Mouse (Mus musculus): ENCODE data around the gene Nol7. TPM values are rescaled to one million over a fixed set of nuclear protein-coding genes. Genes with fewer than 3 reads are reported as not detected.

Gene Nol7
- total RNA-seq (2014; rRNA removed) (40.8 and 62.4 TPM in 2 replicates), polyA plus RNA-seq (2015; fragmentation: Nextera tagmentation; extraction: Ambion mirVana) (195 and 198 TPM in 2 replicates)

DNA sequence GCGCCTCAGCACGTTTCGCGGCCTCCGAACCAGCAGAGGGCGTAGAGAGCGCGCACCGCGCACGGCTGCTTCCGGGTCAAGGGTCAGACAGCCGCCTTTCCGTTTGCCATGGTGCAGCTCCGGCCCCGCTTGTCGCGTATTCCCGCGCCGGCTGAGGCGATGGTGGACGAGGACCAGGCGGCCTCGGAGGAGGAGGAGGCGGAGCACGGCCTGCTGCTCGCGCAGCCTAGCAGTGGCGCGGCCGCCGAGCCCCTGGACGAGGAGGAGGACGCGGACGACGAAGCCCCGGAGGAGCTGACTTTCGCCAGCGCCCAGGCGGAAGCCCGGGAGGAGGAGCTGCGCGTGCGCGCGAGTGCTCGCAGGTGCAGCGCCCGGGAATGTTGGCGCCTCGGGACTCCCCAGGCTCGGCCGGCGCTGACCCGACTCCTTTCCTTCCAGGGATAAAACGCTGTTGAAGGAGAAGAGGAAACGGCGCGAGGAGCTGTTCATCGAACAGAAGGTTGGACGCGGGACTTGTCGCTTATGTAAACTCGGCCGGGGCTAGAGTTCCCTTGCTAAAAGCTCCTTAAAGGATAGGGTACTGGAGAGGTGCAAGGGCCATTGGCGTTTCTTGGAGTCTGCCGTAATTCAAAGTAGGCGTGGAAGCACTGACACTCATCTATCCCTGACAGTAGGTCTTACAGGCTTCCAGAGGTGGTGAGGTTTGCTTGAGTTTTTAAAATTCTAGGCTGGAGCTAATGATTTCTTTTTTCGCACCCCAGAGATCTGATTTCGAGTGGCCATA is at the start of gene Nol7:
Gene Nol7 (plus strand): TSS at position 94 of the 784 bp plus-strand sequence.
- no peaks in the 10 kb centered on the region for H3K4me1 ChIP-seq (ENCODE audit: insufficient read depth, low read length)
- 2% methylated on average over 57 of the region's 72 CpGs for WGBS
- peak within 1 kb of the TSS; percentile 93 for H3K9ac ChIP-seq (replicated peaks; ENCODE audit: low read length, poor library complexity, severe bottlenecking)
- no peaks in the 10 kb centered on the region for H3K27me3 ChIP-seq (ENCODE audit: insufficient read depth, low read length)
- H3K4me3 ChIP-seq (ENCODE audit: low read depth, low read length) = peak within 1 kb of the TSS; percentile 87
- DNase-seq (ENCODE audit: low spot score) = peak; percentile 95
- H3K9me3 ChIP-seq (ENCODE audit: low read length) = no peaks in the 10 kb centered on the region
- TF ChIP-seq CTCF (IDR thresholded peaks at IDR 0.05) = peak; percentile 91
- H3K36me3 ChIP-seq (ENCODE audit: insufficient read depth, low read length) = peaks cover 17% of the 10 kb centered on the region; the same call in 1 of the 2 replicates
- peak within 1 kb of the TSS; percentile 72 for H3K4me2 ChIP-seq (ENCODE audit: low read depth, low read length, poor library complexity, severe bottlenecking)
- ATAC-seq (ENCODE audit: low FRiP score) = peak; percentile 94
- peak within 1 kb of the TSS; percentile 97 for H3K27ac ChIP-seq (ENCODE audit: low read depth, low read length)

DNA sequence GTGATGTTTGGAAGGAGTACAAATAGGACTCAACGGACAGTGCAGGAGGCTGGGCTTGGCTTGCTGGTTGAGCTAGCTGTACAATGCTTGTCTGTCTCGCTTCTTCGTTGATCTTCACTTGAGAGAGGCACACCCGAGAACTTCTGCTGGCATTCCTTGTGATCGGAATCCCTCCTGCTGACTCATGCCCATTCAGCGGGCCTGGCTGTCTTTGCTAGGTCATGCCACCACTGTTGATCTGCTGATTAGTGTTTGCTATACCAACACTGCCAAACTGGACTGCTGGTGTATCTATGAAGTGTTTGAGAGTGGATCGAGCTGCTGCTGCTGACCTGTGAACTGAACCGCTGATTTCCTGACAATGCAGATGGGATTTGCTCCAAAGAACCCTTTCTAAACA is 48.8 kb upstream of the Nol7 start:
- DNase-seq (ENCODE audit: low spot score) (no peak), ATAC-seq (ENCODE audit: low FRiP score) (no peak)
- Histone ChIP-seq H3K9me3 (ENCODE audit: low read length) (no peaks in the 10 kb centered on the region), H3K27me3 (ENCODE audit: insufficient read depth, low read length) (no peaks in the 10 kb centered on the region), H3K4me3 (ENCODE audit: low read depth, low read length) (no peak overlapping the region), H3K4me1 (ENCODE audit: insufficient read depth, low read length) (no peaks in the 10 kb centered on the region), H3K9ac (replicated peaks; ENCODE audit: low read length, poor library complexity, severe bottlenecking) (no peak overlapping the region), H3K4me2 (ENCODE audit: low read depth, low read length, poor library complexity, severe bottlenecking) (no peak overlapping the region), H3K27ac (ENCODE audit: low read depth, low read length) (no peak overlapping the region), H3K36me3 (ENCODE audit: insufficient read depth, low read length) (no peaks in the 10 kb centered on the region)
- WGBS = 76% methylated on average over 8 of the region's 8 CpGs
- no peak for TF ChIP-seq CTCF (IDR thresholded peaks at IDR 0.05)

DNA sequence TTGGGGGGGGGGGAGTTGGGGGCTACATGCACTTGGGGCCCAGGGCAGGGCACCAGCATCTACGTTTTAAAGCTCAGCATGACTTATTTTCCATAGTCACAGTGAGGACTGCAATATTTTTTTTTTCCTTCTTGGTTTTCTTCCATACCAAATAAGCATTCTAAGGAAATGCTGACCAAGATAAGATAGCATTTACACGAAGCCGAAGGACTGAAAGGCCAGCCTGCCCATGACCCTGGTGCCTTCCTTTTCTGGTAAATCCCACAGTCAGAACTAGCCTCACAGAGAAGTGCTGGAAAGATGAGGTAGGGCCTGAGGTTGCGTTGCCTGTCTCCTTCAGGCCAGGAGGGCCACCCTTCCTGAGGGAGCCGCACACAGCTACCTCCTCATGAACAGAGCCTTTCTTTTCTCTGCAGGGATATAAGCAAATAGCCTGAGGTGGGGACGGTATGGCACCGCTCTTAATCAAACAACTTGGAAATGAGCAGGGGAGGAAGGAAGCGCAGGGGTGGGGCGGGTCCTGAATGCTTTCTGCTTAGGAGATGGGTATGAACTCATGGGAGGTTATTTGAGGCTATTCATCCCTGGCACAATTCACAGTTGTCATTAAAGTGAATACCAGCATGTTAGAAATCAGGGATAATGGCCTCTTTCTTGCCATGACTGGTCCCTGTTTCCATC is 47.6 kb upstream of the Nol7 start:
- DNase-seq (ENCODE audit: low spot score) (no peak), ATAC-seq (ENCODE audit: low FRiP score) (no peak)
- H3K27me3 ChIP-seq (ENCODE audit: insufficient read depth, low read length) = no peaks in the 10 kb centered on the region
- H3K27ac ChIP-seq (ENCODE audit: low read depth, low read length) = no peak overlapping the region
- no peak overlapping the region for H3K9ac ChIP-seq (replicated peaks; ENCODE audit: low read length, poor library complexity, severe bottlenecking)
- H3K4me3 ChIP-seq (ENCODE audit: low read depth, low read length) = no peak overlapping the region
- no peaks in the 10 kb centered on the region for H3K9me3 ChIP-seq (ENCODE audit: low read length)
- H3K36me3 ChIP-seq (ENCODE audit: insufficient read depth, low read length) = no peaks in the 10 kb centered on the region
- 84% methylated on average over 9 of the region's 9 CpGs for WGBS
- no peak overlapping the region for H3K4me2 ChIP-seq (ENCODE audit: low read depth, low read length, poor library complexity, severe bottlenecking)
- no peaks in the 10 kb centered on the region for H3K4me1 ChIP-seq (ENCODE audit: insufficient read depth, low read length)
- no peak for TF ChIP-seq CTCF (IDR thresholded peaks at IDR 0.05)

DNA sequence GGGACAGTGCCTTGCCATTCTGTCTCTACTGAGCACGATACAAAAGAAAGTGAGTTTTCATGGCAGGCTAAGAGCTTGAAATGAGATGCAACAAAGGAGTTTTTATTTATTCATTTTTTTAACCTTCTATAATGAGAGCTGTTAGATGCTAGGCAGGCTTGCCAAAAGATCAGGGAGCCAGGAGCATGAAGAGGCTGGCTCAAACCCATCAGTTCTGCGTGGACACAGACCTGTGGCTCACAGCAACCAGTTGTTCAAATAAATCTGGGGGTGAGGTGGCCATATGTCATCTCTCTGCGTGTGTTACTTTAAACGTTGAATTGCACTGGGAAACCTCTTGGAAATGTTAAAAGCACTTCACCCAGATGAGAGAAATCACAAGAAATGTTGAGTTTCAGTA is 44.8 kb upstream of the Nol7 start:
- DNase-seq (ENCODE audit: low spot score) (no peak), ATAC-seq (ENCODE audit: low FRiP score) (no peak)
- no peak for TF ChIP-seq CTCF (IDR thresholded peaks at IDR 0.05)
- Histone ChIP-seq H3K4me3 (ENCODE audit: low read depth, low read length) (no peak overlapping the region), H3K27ac (ENCODE audit: low read depth, low read length) (no peak overlapping the region), H3K9me3 (ENCODE audit: low read length) (no peaks in the 10 kb centered on the region), H3K4me2 (ENCODE audit: low read depth, low read length, poor library complexity, severe bottlenecking) (no peak overlapping the region), H3K9ac (replicated peaks; ENCODE audit: low read length, poor library complexity, severe bottlenecking) (no peak overlapping the region), H3K4me1 (ENCODE audit: insufficient read depth, low read length) (no peaks in the 10 kb centered on the region), H3K27me3 (ENCODE audit: insufficient read depth, low read length) (no peaks in the 10 kb centered on the region), H3K36me3 (ENCODE audit: insufficient read depth, low read length) (no peaks in the 10 kb centered on the region)
- 64% methylated on average over 4 of the region's 4 CpGs for WGBS

DNA sequence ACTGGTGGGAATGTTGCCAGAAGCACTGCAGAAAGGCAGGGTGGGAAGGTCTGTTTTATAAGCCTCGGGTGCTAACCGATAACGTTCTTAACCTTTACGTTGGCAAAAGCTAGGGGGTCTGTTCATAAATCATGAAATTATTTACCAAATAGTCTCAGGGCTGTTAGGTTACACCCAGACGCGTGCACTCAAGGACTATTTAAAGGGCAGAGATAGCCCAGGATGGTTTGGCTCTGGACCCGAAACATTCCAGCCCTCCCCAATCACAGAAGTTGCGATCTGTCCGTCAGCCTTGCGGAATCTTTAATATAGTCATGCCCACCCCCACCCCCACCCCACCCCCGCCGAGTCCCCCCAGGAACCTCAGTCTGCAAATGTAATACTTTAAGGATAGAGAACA is 43.8 kb upstream of the Nol7 start:
- H3K36me3 ChIP-seq (ENCODE audit: insufficient read depth, low read length) = no peaks in the 10 kb centered on the region
- no peak overlapping the region for H3K4me3 ChIP-seq (ENCODE audit: low read depth, low read length)
- H3K27me3 ChIP-seq (ENCODE audit: insufficient read depth, low read length) = no peaks in the 10 kb centered on the region
- no peak for TF ChIP-seq CTCF (IDR thresholded peaks at IDR 0.05)
- no peak overlapping the region for H3K27ac ChIP-seq (ENCODE audit: low read depth, low read length)
- no peak for ATAC-seq (ENCODE audit: low FRiP score)
- no peaks in the 10 kb centered on the region for H3K4me1 ChIP-seq (ENCODE audit: insufficient read depth, low read length)
- WGBS = 86% methylated on average over 12 of the region's 12 CpGs
- H3K9ac ChIP-seq (replicated peaks; ENCODE audit: low read length, poor library complexity, severe bottlenecking) = no peak overlapping the region
- H3K4me2 ChIP-seq (ENCODE audit: low read depth, low read length, poor library complexity, severe bottlenecking) = no peak overlapping the region
- DNase-seq (ENCODE audit: low spot score) = no peak
- no peaks in the 10 kb centered on the region for H3K9me3 ChIP-seq (ENCODE audit: low read length)
